Mouse (Mus musculus) erythroblast, adult 5-6 weeks (primary cell): Measurements from ENCODE around the gene Prkar1a. TPM values are rescaled to one million over a fixed set of nuclear protein-coding genes. Genes with fewer than 3 reads are reported as not detected.

Experiments
- total RNA-seq, 2 experiments: library from RNA; stranded (forward) in 1 of 2; stranded (reverse) in 1 of 2; fragments of 150-400 nt in 1 of 2; fragments of 200-764, 138-1000 nt in 1 of 2; gene quantifications; 2 replicates each; pipeline versions ENCODE4 v1.2.3 to v1.2.4; 2015 to 2017; ENCODE audit warnings: low replicate concordance in 2 of 2

The Prkar1a gene
- total RNA-seq, 2 experiments from 2014 or later: 20.4 to 30.0 TPM

Other genes with a start within 250 kb of the Prkar1a start
- gene 9930022D16Rik, start 235.5 kb upstream of the Prkar1a start, total RNA-seq (2015; ENCODE audit: low replicate concordance): not detected in 2 replicates
- not detected in 2 replicates for gene 9930022D16Rik, start 235.5 kb upstream of the Prkar1a start, total RNA-seq (2017; ENCODE audit: low replicate concordance)
- 16.9 and 38.6 TPM in 2 replicates for gene Amz2, start 223.5 kb upstream of the Prkar1a start, total RNA-seq (2015; ENCODE audit: low replicate concordance)
- 12.9 and 20.4 TPM in 2 replicates for gene Amz2, start 223.5 kb upstream of the Prkar1a start, total RNA-seq (2017; ENCODE audit: low replicate concordance)
- gene Arsg, start 176.0 kb upstream of the Prkar1a start, total RNA-seq (2015; ENCODE audit: low replicate concordance): 2.3 and 3.1 TPM in 2 replicates
- gene Arsg, start 176.0 kb upstream of the Prkar1a start, total RNA-seq (2017; ENCODE audit: low replicate concordance): 1.7 and 7.7 TPM in 2 replicates
- 98.4 and 101 TPM in 2 replicates for gene Slc16a6, start 175.8 kb upstream of the Prkar1a start, total RNA-seq (2015; ENCODE audit: low replicate concordance)
- 65.1 and 113 TPM in 2 replicates for gene Slc16a6, start 175.8 kb upstream of the Prkar1a start, total RNA-seq (2017; ENCODE audit: low replicate concordance)
- gene Wipi1, start 37.4 kb upstream of the Prkar1a start, total RNA-seq (2015; ENCODE audit: low replicate concordance): 20.1 and 24.0 TPM in 2 replicates
- gene Wipi1, start 37.4 kb upstream of the Prkar1a start, total RNA-seq (2017; ENCODE audit: low replicate concordance): 21.0 and 25.6 TPM in 2 replicates
- not detected in 2 replicates for gene Fam20a, start 72.9 kb downstream of the Prkar1a start, total RNA-seq (2015; ENCODE audit: low replicate concordance)
- not detected in 2 replicates for gene Fam20a, start 72.9 kb downstream of the Prkar1a start, total RNA-seq (2017; ENCODE audit: low replicate concordance)
- gene 1700012B07Rik, start 178.6 kb downstream of the Prkar1a start, total RNA-seq (2015; ENCODE audit: low replicate concordance): not detected in 2 replicates
- gene 1700012B07Rik, start 178.6 kb downstream of the Prkar1a start, total RNA-seq (2017; ENCODE audit: low replicate concordance): not detected in 2 replicates